Comparison of ENCODE assay signal across 29 mouse cellular contexts in genomic region chr15:57434710-57435404, GRCm38 (mm10). TPM values are rescaled to one million over a fixed set of nuclear protein-coding genes. Genes with fewer than 3 reads are reported as not detected.
"Had no signal": no experiment of that assay in that cellular context is flagged by ENCODE, and none has a peak within 500 bp of the region (broad histone marks: within the 10 kb centered on the region; RNA-seq: fewer than 3 reads in every experiment).

No protein-coding gene starts in this region.

- DNase-seq: kidney, adult 9 months; layer of hippocampus, postnatal 36 days; liver, postnatal 0 days; lung, embryonic 14.5 days; right cerebral cortex, adult 18-20 months; right cerebral cortex, postnatal 14 days; right cerebral cortex, postnatal 4 days; thymus, adult 2 months; thymus, postnatal 14 days; thymus, postnatal 4 days had no signal

- H3K4me2 ChIP-seq: intestine, embryonic 15.5 days; limb, embryonic 12.5 days; limb, embryonic 15.5 days; liver, embryonic 11.5 days; lung, embryonic 14.5 days; midbrain, embryonic 12.5 days; midbrain, embryonic 15.5 days; neural tube, embryonic 12.5 days; neural tube, embryonic 15.5 days had no signal

- H3K36me3 ChIP-seq: intestine, embryonic 15.5 days; limb, embryonic 12.5 days; limb, embryonic 15.5 days; midbrain, embryonic 12.5 days; midbrain, embryonic 15.5 days; neural tube, embryonic 12.5 days; neural tube, embryonic 15.5 days had no signal

- ATAC-seq: intestine, embryonic 15.5 days; liver, postnatal 0 days; lung, postnatal 0 days; midbrain, embryonic 15.5 days had no signal

- H3K9me3 ChIP-seq: intestine, embryonic 15.5 days; limb, embryonic 12.5 days; limb, embryonic 15.5 days; midbrain, embryonic 12.5 days; midbrain, embryonic 15.5 days; neural tube, embryonic 12.5 days; neural tube, embryonic 15.5 days had no signal

- H3K4me3 ChIP-seq: intestine, embryonic 15.5 days; left cerebral cortex, adult 2 months; limb, embryonic 12.5 days; limb, embryonic 15.5 days; midbrain, embryonic 12.5 days; midbrain, embryonic 15.5 days; neural tube, embryonic 12.5 days; neural tube, embryonic 15.5 days had no signal

- H3K27me3 ChIP-seq: intestine, embryonic 15.5 days; limb, embryonic 12.5 days; limb, embryonic 15.5 days; midbrain, embryonic 12.5 days; midbrain, embryonic 15.5 days; neural tube, embryonic 12.5 days; neural tube, embryonic 15.5 days had no signal

- H3K9ac ChIP-seq: intestine, embryonic 15.5 days; limb, embryonic 12.5 days; limb, embryonic 15.5 days; liver, embryonic 14.5 days; liver, postnatal 0 days; lung, embryonic 14.5 days; midbrain, embryonic 12.5 days; midbrain, embryonic 15.5 days; neural tube, embryonic 12.5 days; neural tube, embryonic 15.5 days had no signal

- H3K27ac ChIP-seq: intestine, embryonic 15.5 days; left cerebral cortex, adult 2 months; limb, embryonic 12.5 days; limb, embryonic 15.5 days; liver, embryonic 14.5 days; macrophage; midbrain, embryonic 12.5 days; midbrain, embryonic 15.5 days; neural tube, embryonic 12.5 days; neural tube, embryonic 15.5 days; stomach, postnatal 0 days had no signal

- H3K4me1 ChIP-seq: intestine, embryonic 15.5 days; limb, embryonic 12.5 days; limb, embryonic 15.5 days; midbrain, embryonic 12.5 days; midbrain, embryonic 15.5 days; neural tube, embryonic 12.5 days; neural tube, embryonic 15.5 days had no signal

RNA-seq across cellular contexts. Expression of gene Slc22a22, which starts 42.6 kb away (rescaled TPM):
- total RNA-seq: layer of hippocampus, adult 8-10 months; layer of hippocampus, postnatal 10 days; layer of hippocampus, postnatal 36 days; left cerebral cortex, adult 2 months; left cerebral cortex, postnatal 10 days; left cerebral cortex, postnatal 36 days; megakaryocyte, adult 5-6 weeks had no signal
- polyA plus RNA-seq: intestine, embryonic 15.5 days; limb, embryonic 12.5 days; limb, embryonic 15.5 days; liver, embryonic 11.5 days; liver, embryonic 14.5 days; liver, postnatal 0 days; lung, embryonic 14.5 days; lung, postnatal 0 days; macrophage; midbrain, embryonic 12.5 days; midbrain, embryonic 15.5 days; neural tube, embryonic 12.5 days; neural tube, embryonic 15.5 days; stomach, embryonic 14.5 days; stomach, postnatal 0 days; thymus, adult 2 months had no signal
